Mouse (Mus musculus) lung, postnatal 0 days (tissue): ENCODE data around the gene Npcd.

Experiments used
- CTCF ChIP-seq: IDR thresholded peaks from 2 replicates; pipeline ENCODE4 v1.5.1; 2016; ENCODE audit warnings: antibody characterized with exemption, mild to moderate bottlenecking
- EP300 ChIP-seq: IDR thresholded peaks from 2 replicates; pipeline ENCODE4 v1.6.1; 2016; ENCODE audit warnings: antibody characterized with exemption, mild to moderate bottlenecking, control low read depth

- TF ChIP-seq EP300 (no peak), CTCF (no peak)
These were observed 77.9 kb downstream of the Npcd start for GRCm38 (mm10) chr15:79755977-79756625.
